Mouse (Mus musculus) macrophage (primary cell): Measurements from ENCODE around the gene Bicc1. TPM values are rescaled to one million over a fixed set of nuclear protein-coding genes. Genes with fewer than 3 reads are reported as not detected.

Experiments
- H3K27ac ChIP-seq: fragments of 350-480 bp; formaldehyde crosslinking; 2 replicates; pipeline ENCODE4 v1.9.0; 2021
- H3K36me3 ChIP-seq: fragments of 350-480 bp; formaldehyde crosslinking; 2 replicates; pipeline ENCODE4 v1.9.0; 2021; ENCODE audit errors: inconsistent target
- H3K4me3 ChIP-seq: fragments of 350-480 bp; formaldehyde crosslinking; 2 replicates; pipeline ENCODE4 v1.9.0; 2021; ENCODE audit errors: inconsistent target
- H3K79me2 ChIP-seq: fragments of 350-480 bp; formaldehyde crosslinking; 2 replicates; pipeline ENCODE4 v1.9.0; 2021; ENCODE audit errors: inconsistent target
- WGBS: methylation state at CpG from one replicate; pipeline ENCODE4 v1.1.7; 2026; ENCODE audit warnings: inconsistent platforms; ENCODE audit not compliant: missing documents; 5-methylcytosine and 5-hydroxymethylcytosine counted together
- polyA plus RNA-seq: library from polyadenylated mRNA; stranded (reverse); fragments of 250-400 nt; gene quantifications from 3 replicates; pipeline ENCODE4 v1.2.4, GENCODE M21; 2018; ENCODE audit warnings: inconsistent platforms

Gene Bicc1
- polyA plus RNA-seq, 1 experiment from 2014 or later = not detected

DNA sequence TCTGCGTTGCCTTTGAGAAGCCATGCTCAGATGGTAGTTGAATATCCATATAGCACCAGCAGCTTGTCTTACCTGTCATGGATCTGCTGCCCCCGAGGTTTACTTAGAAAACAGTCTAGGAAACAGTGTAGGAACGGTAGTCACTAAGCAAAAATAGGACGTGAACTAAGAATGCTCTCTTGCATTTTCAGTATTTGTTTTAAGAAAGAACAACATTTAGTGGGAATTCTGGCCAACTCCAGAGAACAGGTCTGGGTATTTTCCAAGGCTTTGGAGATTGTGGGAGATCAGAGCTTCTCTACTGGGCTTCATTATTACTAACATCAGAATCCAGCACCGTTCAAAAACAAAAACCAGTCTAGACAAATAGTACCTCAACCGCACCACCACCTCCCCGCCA, 17.7 kb upstream of the Bicc1 start:
- Histone ChIP-seq H3K4me3 (no peak overlapping the region), H3K27ac (no peak overlapping the region), H3K36me3 (no peaks in the 10 kb centered on the region), H3K79me2 (no peaks in the 10 kb centered on the region)
- WGBS = 86% methylated on average over 7 of the region's 7 CpGs

DNA sequence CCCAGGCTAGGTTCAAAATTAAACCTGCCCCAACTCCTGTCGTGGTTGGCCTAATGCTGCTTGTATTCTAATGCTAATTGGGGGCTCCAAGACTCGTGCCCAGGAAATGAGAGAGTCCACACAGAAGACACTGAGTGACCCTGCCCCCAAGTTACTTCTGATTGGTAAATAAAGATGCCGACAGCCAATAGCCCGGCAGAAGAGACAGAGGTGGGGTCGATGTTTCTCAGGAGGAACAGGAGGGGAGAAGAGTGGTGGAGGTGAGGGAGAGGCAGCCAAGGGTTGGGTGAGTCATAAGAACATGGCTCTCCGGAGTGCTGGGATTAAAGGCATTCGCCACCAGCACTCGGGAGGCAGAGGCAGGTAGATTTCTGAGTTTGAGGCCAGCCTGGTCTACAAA, 16.8 kb upstream of the Bicc1 start:
- 82% methylated on average over 8 of the region's 8 CpGs for WGBS
- Histone ChIP-seq H3K27ac (no peak overlapping the region), H3K4me3 (no peak overlapping the region), H3K36me3 (no peaks in the 10 kb centered on the region), H3K79me2 (no peaks in the 10 kb centered on the region)

DNA sequence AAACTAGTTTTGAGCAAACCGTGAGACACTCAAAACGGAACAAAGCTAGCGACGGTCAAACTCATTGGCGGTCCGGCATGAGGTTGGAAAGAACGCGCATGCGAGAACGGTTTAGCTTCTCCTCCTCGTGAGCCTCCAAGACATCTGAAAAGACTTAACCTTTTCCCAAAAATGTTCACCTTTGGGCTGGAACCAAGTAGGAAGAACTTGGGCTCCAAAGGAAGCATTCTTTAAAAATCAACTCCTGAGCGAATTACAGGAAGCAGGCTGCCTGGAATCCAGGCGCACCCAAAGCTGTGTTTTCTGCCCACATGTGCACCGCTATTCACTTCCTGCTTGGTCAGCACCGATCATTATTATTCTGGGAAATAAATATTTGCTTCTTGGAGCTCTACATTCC, 15.8 kb upstream of the Bicc1 start:
- no peaks in the 10 kb centered on the region for H3K79me2 ChIP-seq
- 94% methylated on average over 15 of the region's 15 CpGs for WGBS
- no peaks in the 10 kb centered on the region for H3K36me3 ChIP-seq
- no peak overlapping the region for H3K4me3 ChIP-seq
- no peak overlapping the region for H3K27ac ChIP-seq

DNA sequence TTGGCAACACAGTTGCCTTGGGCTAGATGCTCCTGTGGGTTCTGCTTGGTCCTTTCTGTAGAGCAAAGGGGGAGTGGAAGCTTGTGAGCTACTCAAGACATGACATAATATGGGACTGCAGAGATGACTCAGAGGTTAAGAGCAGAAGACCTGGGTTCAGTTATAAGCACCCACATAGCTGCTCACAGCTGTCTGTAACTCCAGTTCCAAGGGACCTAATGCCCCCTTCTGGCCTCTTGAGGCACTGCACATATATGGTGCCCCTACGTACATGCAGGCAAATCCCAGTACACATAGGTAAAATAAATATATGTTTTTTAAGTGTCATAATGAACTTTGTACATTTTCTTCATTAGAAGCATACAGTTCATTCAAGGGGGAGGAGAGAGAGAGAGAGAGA, 11.9 kb upstream of the Bicc1 start:
- no peaks in the 10 kb centered on the region for H3K79me2 ChIP-seq
- H3K36me3 ChIP-seq = no peaks in the 10 kb centered on the region
- no peak overlapping the region for H3K27ac ChIP-seq
- H3K4me3 ChIP-seq = no peak overlapping the region
- WGBS = 80% methylated on average over 1 of the region's 1 CpGs

DNA sequence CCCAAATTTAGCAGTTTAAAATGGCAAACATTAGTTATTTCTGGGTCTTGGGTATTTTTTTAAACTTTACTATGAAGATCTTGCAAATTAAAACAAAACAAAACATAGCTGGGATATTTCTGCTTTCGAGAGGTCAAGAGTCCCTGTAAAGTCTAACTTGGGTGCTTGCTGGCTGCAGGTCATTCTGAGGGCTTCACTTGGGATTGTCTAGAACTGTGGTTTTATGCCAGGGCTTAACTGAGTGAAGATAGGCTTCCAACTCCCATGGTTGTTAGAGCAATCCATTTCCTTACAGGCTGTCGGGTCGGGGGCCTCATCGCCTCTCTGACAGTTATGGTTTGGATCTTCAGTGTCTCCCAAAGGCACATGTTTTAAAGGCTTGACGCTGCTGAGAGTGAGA, 11.3 kb upstream of the Bicc1 start:
- Histone ChIP-seq H3K4me3 (no peak overlapping the region), H3K27ac (no peak overlapping the region), H3K36me3 (no peaks in the 10 kb centered on the region), H3K79me2 (no peaks in the 10 kb centered on the region)
- WGBS = 94% methylated on average over 5 of the region's 5 CpGs

DNA sequence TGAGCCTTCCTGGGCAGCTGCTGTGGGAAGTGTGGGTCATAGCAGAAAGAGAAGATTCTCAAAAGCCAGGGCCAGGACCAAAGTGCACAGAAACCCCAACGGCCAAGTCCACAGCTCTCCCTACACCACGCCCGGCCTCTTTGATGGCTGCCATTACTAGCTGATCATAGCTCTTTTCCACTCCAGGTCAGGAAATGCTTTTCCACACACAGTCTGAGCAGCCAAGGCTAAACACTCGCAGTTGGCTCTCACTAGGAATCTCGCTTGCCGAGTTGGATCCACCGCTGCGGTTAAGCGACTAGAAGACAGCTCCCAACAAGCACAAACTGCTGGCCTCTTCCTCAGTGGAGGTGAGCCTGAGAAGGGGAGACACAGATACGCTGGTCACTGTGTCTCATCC, 10.3 kb upstream of the Bicc1 start:
- 87% methylated on average over 10 of the region's 10 CpGs for WGBS
- Histone ChIP-seq H3K79me2 (no peaks in the 10 kb centered on the region), H3K27ac (no peak overlapping the region), H3K4me3 (no peak overlapping the region), H3K36me3 (no peaks in the 10 kb centered on the region)

DNA sequence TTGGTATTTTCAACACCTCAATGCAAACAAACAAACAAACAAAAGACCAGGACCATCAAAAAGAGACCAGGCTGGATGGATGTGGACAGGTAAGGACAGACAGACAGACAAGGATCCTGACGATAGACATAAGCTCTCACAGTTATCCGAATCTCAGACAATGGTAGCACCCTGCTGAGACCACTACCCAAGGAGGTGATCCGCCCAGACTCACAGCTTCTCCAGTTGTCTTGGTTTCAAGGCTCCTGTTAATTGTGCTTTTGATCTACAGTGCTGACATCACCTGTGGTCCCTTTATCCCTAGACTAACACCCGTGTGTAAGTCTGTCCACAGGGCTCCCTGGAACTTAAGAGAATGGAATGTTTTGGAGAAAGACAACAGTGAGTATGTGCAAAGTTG, 9.7 kb upstream of the Bicc1 start:
- Histone ChIP-seq H3K79me2 (no peaks in the 10 kb centered on the region), H3K36me3 (no peaks in the 10 kb centered on the region), H3K27ac (no peak overlapping the region), H3K4me3 (no peak overlapping the region)
- WGBS = 59% methylated on average over 4 of the region's 4 CpGs

- WGBS = 91% methylated on average over 12 of the region's 12 CpGs
- no peaks in the 10 kb centered on the region for H3K79me2 ChIP-seq
- no peaks in the 10 kb centered on the region for H3K36me3 ChIP-seq
- no peak overlapping the region for H3K4me3 ChIP-seq
- H3K27ac ChIP-seq = no peak overlapping the region
Observed at GRCm38 (mm10) chr10:71160449-71160848, 949 bp upstream of the Bicc1 start.

- Histone ChIP-seq H3K79me2 (no peaks in the 10 kb centered on the region), H3K4me3 (no peak overlapping the region), H3K36me3 (no peaks in the 10 kb centered on the region), H3K27ac (no peak overlapping the region)
- 3% methylated on average over 62 of the region's 65 CpGs for WGBS
Observed at GRCm38 (mm10) chr10:71158940-71159675, 392 bp downstream of the Bicc1 start.

GRCm38 (mm10) chr10:71156569-71156968, 2.9 kb downstream of the Bicc1 start:
- Histone ChIP-seq H3K79me2 (no peaks in the 10 kb centered on the region), H3K27ac (no peak overlapping the region), H3K4me3 (no peak overlapping the region), H3K36me3 (no peaks in the 10 kb centered on the region)
- WGBS = 79% methylated on average over 5 of the region's 5 CpGs

- H3K27ac ChIP-seq = no peak overlapping the region
- H3K4me3 ChIP-seq = no peak overlapping the region
- no peaks in the 10 kb centered on the region for H3K36me3 ChIP-seq
- whole genome bisulfite sequencing = 97% methylated on average over 5 of the region's 6 CpGs
- H3K79me2 ChIP-seq = no peaks in the 10 kb centered on the region
Observed at GRCm38 (mm10) chr10:71153610-71154009, 5.9 kb downstream of the Bicc1 start.

- Histone ChIP-seq H3K36me3 (no peaks in the 10 kb centered on the region), H3K79me2 (no peaks in the 10 kb centered on the region), H3K4me3 (no peak overlapping the region), H3K27ac (no peak overlapping the region)
- 92% methylated on average over 1 of the region's 1 CpGs for WGBS
Observed at GRCm38 (mm10) chr10:71153138-71153537, 6.4 kb downstream of the Bicc1 start.

DNA sequence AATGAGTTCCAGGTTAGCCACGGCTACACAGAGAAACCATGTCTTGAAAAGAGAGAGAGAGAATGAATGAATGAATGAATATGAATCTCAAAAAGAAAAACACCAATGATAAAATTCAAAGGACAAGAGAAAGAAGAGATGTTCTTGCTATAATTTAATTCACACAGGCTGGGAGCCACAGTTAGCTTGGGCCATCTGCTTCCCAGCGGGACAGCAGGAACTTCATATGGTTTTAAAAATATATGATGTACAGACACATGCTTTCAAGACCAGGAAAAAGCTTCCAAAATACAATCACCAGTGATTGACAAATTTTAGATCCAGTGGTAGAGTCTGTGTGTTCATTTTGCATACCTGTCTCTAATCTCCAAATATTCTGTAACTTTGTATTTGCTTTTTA, 9.0 kb downstream of the Bicc1 start:
- Histone ChIP-seq H3K36me3 (no peaks in the 10 kb centered on the region), H3K27ac (no peak overlapping the region), H3K4me3 (no peak overlapping the region), H3K79me2 (no peaks in the 10 kb centered on the region)
- WGBS = 76% methylated on average over 2 of the region's 2 CpGs

DNA sequence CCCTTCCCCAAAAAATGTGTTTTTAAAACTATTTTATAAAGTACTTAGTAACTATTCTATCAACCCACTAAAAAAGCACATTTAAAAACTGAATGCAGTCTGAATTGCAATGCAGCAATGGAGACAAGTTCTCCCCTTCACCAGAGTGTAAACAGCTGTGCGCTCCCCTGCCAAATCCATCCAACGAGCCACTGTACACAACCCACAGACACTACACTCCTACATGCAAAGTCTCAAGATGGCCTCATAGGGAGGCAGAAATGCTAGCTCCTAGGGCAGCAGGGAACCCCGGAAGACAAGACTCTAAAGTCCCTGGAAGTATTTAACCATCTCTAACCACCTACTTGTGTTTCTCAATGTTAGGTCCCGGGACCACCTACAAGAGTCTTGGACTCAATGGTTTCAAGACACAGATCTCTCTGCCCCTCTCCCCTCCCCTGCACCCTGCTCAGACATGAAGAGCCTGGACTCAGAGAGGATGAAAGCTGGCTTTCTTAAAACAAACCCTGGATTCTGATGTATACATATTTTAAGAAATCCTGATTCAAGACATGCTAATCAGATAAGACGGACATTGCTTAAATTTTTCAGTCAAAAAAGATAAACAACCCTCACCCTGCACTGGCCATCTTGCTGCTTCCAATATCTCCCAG, 10.4 kb downstream of the Bicc1 start:
- Histone ChIP-seq H3K27ac (no peak overlapping the region), H3K4me3 (no peak overlapping the region), H3K36me3 (no peaks in the 10 kb centered on the region), H3K79me2 (no peaks in the 10 kb centered on the region)
- 87% methylated on average over 5 of the region's 5 CpGs for WGBS

GRCm38 (mm10) chr10:71148226-71148625, 11.3 kb downstream of the Bicc1 start:
- no peak overlapping the region for H3K4me3 ChIP-seq
- H3K36me3 ChIP-seq = no peaks in the 10 kb centered on the region
- no peaks in the 10 kb centered on the region for H3K79me2 ChIP-seq
- 88% methylated on average over 9 of the region's 9 CpGs for WGBS
- H3K27ac ChIP-seq = no peak overlapping the region
